Mouse (Mus musculus): ENCODE results near the gene Slc25a25. TPM values are rescaled to one million over a fixed set of nuclear protein-coding genes. Genes with fewer than 3 reads are reported as not detected.

Gene Slc25a25
- total RNA-seq, 2 experiments from 2014 or later, result 16.1 to 31.1 TPM

DNA sequence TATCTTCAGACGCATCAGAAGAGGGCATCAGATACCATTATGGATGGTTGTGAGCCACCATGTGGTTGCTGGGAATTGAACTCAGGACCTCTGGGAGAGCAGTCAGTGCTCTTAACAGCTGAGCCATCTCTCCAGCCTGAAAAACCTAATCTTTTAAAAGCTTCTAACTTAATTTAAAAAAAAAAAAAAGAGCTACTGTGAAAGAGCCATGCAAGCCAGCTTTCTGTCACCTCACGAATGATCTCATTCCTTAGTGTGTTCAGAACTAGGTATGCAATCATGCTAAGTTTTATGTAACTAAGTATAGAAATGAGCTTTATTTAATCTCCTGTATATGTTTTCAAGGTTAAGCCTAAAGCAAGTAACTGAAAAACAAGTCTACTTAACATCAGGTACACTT lies 8.4 kb upstream of the Slc25a25 start:
- DNase-seq, result no peak

DNA sequence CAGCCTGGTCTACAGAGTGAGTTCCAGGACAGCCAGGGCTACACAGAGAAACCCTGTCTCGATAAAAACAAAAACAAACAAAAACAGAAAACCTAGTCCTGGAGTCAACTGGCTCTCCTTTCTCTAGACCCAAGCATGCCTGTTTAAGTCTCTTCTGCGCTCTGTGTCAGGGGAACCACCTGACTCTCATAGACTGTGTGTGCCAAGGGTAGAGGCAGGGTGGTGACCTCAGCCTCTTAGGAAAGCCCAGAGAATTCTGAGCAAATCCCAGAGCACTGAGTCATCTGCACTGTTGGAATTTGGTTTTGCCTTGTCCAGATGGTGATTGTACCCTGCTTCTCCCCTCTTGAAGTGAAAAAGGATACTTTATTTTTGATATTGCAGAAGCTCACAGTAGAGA lies 7.1 kb upstream of the Slc25a25 start:
- no peak for DNase-seq

DNA sequence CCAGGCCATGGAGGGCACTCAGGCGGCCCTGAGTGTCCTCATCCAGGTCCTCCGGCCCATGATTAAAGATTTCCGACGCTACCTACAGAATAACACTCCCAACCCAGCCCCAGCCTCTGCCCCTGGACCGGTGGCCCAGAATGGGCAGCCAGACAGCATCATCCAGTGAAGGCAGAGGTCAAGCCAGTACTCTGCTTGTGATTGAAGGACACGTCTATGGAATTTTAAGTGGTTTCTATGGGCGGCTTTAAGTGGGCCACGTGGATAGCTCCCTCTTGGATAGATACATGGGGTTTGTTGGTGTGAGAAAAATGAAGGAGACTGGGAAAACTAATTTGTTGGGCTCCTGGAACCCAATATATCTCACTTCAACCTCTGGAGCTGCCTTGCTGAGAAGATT lies 3.9 kb upstream of the Slc25a25 start:
- DNase-seq, result no peak

DNA sequence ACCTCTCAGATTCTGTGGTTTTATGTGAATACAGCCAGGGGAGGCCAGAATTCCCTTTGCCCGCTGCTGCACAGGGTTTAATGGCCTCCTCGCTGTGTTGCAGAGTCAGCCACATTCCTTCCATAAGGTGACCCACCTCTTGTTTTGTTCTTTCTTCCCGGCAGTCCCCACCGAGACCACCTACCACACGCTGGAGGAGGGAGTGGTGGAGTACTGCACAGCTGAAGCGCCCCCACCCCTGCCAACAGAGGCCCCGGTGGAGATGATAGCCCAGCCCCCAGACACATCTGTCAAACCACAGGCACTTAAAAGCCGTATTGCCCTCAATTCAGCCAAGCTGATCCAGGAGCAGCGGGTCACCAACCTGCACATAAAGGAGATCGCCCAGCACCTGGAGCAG lies 3.4 kb upstream of the Slc25a25 start:
- DNase-seq, result no peak

DNA sequence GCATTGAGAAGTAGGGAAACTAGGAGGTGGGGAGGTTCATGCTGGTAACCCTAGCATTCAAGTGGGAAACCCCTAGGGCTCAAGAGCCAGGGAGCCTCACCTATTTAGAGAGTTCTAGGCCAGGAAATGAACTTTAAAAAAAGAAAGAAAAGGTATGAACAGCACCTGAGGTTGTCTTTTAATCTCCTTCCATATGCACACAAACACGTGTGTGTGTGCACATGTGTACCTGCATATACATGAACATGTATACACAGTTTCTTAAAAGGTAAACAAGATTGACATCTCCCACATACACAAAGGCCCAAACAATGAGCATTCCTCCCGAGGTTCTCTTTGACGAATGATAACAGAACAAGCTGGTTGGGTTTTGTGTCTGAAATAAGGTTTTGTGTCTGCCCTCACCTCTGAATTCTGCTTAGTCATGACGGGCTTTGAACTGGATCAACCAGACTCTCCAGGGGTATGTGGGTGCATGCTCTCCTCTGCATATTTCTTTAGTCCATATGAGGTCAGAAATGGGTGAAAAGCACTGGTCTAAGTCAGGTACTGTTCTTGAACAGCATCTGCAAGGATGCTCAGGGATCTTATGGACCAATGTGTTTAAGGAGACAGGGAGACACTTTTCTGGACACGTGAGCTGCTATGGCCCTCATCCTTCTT lies 2.5 kb upstream of the Slc25a25 start:
- no peak for DNase-seq

DNA sequence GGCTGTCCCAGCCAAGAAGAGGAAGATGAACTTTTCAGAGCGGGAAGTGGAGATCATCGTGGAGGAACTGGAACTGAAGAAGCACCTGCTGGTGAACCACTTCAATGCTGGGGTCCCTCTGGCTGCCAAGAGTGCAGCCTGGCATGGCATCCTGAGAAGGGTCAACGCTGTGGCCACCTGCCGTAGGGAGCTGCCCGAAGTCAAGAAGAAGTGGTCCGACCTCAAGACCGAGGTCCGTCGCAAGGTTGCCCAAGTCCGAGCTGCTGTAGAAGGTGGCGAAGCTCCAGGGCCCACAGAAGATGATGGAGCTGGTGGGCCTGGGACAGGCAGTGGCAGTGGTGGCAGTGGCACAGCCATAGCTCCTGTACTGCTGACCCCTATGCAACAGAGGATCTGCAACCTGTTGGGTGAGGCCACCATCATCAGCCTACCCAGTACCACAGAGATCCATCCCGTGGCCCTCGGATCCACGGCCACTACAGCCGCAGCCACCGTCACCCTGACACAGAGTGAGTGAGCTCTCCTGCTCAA lies 1.3 kb upstream of the Slc25a25 start:
- DNase-seq, result peak; percentile 32

DNA sequence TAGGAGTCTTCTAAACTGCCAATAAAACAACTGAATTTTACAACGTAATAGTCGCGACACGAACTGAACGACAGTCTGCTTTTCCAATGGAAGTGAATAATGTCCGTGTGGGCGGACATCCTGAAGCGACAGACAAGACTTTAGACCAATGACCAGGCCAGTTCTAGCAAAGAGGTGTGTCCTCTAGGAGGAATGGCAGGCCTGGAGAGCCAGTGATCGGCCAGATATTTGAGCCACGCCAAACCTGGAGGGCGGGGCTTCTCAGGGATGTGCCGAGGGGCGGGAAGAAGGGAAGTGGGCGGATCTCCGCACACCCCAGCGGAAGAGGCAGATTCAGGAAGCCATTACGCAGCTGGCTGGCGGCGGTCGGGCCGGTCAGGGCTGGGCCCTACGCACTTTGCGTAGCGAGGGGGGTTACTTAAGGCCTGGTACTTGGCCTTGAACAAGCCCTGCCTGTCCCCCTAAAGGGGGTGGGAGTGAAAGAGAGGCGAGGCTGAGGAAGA lies 676 bp upstream of the Slc25a25 start:
- peak; percentile 96 for DNase-seq

DNA sequence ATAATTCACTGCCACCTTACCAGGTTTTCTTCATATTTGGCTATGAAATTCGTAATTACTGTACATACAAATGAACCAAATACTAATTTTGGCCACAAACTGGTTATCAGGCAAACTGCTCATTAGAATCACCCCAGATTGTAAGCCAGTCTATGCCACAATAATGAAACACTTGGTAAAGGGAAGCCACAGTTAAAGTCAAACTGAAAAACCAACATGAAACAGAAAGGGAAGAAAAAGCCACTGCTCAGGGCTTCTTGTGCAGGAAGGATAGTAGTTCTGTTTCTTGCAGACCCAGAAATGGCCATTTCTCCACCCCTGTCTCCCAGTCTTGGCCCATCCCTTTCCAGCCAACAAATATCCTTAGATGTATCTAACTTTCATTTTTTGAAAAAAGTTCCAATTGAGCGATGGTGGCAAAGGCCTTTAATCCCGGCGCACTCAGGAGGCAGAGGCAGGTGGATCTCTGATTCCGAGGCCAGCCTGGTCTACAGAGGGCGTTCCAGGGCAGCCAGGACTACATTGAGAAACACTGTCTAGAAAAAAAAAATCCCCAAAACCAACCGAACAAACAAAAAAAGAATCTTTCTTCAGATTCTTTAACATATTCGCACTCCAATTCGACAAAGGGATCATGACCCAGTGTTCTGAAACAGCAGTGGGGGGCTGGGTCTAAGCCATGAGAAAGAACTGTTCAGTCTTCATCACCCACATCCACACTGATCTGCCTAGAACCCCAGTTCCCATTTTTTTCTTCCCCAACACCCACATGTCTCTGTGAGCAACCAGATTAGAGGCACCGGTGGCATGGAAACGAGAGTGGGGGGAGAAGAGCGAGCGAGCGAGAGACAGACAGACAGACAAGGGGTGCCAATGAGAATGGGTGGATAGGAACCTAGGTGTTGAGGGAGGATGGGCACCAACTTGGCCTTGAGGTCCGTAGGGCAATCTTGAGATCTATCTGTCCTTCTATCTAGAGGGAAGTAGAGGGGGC lies 1.2 kb downstream of the Slc25a25 start, which contains the start of gene Naif1:
Gene Naif1 (plus strand): TSS at position 697 of the 994 bp plus-strand sequence.
- no peak for DNase-seq

DNA sequence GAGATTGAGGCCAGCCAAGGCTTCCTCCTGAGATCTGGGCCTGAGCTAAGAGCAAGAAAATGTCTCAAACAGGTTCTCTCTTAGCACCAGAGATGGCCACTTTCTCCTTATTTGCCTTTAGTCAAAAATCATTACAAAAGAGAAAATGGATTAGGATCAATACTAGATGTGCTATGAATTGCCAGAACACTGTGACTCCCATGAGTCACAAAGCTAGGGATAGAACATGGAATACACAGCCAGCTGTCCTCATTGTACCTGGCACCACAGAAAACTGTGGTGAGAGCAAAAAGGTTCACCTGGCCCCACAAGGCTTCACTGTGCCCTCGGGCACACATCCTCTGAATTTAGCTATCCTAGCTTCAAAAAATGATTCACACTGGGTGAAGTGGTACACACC lies 2.8 kb downstream of the Slc25a25 start:
- no peak for DNase-seq

DNA sequence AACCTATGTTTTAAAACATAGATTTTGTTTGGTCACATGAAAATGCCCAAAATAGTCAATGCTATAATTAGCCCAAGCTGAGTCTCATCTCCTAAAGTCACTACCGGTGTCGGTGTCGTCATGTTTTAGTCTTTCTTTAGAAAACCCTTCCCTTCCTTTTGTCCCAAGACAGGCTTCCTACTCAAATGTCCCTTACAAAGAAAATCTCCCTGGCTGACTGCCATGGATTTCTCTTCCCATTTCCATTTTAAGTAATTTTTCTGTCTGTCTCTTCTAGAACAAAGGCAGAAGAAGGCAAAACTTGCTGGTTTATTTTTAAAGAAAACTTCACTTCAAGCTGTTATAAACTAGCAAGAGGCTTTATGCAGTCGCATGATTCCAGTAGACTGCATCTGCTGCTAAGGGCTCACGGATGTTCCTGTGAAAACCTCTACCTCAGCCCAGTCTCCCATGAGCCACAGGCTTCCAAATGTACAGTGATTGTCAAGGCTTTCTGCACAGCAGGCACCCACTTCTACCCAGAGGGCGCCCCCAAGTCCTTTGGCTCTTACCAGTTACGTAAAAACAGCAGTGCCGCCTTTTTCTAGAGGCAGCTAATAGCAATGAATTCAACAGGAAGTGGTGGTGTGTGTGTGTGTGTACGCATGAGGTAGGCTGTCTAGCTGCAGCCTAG lies 3.8 kb downstream of the Slc25a25 start:
- DNase-seq, result no peak

DNA sequence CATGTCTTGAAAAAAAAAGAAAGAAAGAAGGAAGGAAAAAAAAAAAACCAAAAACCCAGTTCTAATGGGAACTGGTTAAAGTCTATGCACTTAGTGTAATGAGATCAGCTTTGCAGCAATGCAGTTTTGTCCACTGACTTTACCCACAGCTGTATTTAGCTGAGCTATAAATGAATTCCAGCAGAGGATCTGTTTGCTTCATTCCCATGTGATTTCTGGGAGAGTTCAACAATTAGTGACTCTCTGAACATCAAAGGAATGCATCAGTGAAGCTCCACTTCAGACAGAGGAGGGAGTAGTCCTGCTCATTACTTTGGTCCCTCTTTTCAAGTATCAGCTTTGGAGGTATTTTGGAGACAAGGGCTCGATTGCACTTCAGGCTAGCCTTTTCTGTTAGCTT lies 5.7 kb downstream of the Slc25a25 start:
- no peak for DNase-seq

DNA sequence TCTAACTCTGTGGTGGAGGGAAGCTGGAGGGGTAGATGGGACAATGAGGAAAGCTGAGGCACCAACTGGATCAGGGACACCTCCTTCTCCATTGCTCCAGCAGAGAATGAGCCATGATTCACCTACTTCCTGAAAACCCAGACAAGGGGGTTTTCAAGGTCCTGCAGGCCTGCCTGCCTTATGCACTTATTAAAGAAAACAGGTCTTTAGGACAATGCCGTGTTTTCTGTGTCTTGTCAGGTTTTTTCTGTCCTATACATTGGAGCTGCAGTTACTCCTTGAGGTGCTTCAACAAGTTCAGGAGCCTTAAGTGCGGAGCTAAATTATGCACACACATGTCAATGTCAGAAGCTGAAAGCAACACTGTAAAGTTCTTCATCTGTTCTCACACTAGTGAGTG lies 9.7 kb downstream of the Slc25a25 start:
- no peak for DNase-seq

DNA sequence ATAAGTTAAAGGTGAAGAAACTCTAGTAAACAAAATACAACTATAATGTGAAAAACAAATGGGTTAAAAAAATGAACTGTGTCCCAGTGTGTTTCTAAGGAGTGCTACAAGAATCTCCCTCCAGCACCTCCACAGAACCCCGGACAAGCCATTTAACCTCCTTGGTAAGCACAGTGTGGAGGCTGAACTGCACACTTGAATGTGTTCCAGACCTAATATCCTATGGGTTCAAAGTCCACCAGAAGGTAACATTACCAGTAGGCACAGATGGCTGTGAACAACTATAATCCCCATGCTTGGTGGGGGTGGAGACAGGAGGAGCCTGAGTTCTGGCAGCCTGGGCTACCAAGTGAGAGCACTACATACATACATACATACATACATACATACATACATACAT lies 10.6 kb downstream of the Slc25a25 start:
- no peak for DNase-seq

DNA sequence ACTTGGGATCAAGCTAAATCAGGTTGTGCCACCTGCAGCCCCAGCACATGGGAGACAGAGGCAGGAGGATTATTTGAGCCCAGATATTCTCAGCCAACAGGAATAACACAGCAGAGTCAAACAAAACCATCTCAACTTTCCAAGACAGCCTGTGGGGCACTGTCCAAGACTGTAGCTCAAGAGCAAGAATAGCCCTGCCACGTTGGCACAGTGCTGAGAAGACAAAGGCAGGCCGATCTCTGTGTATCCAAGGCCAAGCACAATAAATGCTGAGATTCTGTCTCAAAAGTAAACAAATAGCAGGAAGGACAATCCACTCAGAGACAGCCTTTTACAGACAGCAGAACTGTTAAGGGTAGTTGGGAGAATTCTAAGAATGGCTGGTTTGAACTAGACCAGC lies 11.1 kb downstream of the Slc25a25 start:
- no peak for DNase-seq

DNA sequence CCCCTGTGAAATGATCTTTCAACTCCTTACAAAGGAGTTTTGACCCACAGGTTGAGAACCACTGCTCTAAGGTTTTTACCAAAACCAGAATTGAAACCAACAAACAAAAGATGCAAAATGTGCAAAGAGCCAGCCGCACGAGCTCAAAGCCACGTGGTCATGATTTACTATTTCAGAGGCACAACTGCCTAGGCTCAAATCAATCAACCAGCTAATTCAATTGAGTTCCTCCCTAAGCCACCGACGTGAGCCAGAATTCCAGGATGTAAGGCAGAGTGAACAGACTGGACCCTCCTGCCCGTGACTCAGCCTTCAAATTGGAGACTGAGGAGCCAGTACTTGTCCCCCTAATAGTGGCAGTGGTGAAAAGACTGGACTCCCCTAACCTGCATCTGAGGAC lies 12.1 kb downstream of the Slc25a25 start:
- no peak for DNase-seq

DNA sequence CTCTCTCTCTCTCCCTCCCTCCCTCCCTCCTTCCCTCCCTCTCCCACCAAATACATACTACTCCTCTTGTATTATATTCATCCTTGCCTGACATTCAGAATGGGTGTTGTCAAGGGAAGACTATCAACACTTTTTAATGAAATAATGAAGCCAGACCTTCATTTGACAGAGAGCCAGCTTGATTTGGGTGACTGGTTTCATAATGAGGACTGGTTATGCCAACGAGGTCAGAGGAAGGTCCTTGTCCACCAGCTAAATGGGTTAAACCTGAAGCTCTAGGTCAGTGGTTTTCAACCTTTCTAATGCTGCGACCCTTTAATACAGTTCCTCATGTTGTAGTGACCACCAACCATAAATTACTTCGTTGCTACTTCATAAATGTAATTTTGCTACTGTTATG lies 12.5 kb downstream of the Slc25a25 start:
- no peak for DNase-seq

DNA sequence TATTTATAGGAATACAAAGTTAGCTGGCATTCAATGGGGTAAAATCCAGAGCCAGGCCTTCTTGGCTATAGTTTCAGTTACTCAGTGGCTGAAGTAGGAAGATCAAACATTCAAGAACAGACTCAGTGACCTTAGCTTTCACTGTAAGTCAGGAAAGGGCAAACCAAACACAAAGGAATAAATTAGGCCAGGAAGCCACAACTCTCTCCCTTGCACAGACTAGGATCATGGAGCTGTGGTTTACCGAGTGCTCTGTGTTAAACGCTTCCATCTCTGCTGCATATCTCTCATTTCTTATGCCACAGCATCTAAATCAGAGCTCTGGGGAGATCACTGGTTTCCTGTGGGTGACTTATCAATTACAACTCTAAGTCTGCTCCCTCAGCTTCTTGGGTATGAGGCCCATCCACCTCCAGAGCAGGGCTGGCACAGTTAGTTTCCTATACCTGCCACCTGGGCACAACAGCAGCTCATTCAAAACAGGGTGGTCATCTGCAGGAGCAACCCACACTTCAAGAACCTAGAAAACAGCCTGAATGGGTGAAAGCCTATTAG lies 13.6 kb downstream of the Slc25a25 start:
- DNase-seq, result no peak

DNA sequence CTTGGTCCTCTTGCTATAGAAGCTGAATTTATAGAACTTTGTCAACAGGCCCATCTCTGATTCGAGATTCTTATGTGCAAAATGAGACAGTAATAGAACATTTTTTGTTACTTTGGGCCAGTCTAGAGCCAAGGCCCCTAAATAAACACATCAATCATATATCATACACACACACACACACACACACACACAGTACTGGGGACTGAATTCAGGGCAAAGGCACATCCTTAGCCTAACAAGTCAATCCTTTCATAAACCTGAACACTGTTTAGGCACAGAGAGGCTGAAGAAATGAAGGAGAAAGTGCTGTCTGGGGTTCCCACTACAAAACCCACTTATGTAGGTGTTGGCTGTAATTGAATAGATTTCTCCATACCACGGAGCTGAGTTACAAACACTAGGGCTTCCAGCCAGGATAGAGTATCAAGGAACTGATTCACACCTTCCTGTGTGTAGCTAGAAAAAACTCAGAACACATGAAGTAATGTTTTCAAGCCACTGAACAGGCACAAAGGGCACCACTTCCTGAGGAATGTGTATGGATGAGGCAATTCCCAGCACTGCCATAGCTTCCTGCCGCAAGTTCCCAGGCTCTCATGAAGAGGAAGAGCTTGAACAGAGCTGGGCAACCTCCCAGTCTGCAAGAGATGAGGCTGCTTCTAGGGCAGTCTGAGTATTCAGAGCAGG lies 14.4 kb downstream of the Slc25a25 start:
- DNase-seq, result no peak

DNA sequence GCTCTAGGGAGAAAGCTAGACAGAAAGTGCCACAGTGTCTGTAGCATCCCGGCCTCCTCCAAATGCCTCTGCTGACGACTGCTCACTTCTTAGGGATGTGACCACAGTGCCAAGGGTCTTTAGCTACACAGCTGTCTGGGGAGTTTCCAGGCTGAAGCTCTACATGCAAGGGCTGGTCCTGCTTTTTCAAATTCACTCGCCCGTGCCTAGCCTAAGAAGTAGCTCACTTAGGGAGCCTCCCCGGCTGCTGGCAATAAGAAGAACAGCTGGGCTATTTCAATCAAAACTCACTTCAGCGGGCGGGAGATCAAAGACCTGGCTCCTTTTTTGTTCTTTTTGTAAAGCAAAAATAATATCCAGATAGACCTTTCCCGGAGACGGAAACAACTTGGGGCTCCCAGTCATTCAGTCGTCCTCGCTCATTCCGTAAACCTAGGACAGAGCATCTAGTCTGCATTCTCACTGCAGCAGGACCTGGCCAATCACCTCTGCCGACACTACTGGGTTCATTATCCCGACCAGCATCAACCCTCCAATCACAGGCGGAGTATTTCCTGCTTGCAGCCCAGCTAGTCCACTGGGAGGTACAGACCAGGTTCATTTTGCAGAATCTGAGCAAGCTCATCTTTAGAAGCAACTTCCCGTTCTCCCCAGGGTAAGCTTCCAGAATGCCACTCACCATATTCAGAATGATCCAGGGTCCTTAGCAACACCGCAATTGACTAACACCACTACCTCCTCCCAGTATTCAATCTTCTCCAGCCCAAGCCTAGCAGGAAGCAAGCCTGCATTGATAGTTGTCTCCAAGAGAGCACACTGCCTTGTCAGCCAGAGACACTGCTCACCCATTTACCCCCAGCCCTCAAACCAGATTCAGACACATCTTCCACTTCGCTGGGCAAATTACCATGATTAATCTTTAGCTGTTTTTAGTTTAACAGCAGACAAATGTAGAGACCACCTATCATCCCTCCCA lies 20.3 kb downstream of the Slc25a25 start:
- DNase-seq, result peak; percentile 64

DNA sequence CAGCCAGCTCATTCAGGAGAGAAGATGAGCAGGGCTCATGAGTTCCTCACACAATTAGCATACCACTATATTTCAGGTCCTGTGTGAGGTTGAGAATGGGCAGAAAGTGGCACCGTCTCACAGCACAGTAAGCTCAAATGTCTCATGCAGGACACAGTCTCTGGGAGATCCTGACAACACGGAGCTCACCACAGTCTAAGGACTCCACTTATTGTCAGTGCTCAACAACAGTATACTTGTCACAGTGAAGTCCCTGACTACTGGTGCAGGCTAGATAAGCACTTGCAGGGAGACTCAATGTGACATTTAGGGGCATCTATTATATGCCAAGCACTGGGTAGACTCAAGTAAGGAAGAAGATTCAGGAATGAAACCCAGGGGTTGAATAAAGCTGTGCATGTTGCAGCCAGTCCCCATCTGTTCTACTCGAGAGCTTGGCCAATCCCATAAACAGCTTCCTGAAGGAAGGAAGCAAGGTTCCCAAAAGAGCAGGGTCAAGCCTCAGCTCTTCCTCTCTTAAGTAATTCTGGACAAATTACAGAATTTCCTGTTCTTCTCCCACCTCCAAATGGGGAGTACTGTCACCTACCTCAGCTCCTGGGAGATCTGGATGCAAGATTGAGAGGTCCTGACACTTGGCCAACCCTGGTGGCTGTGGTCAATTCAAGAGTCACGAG lies 21.9 kb downstream of the Slc25a25 start:
- no peak for DNase-seq
